Mouse (Mus musculus) forebrain, postnatal 0 days (tissue): ENCODE measurements around the gene Ppp3ca. TPM values are rescaled to one million over a fixed set of nuclear protein-coding genes. Genes with fewer than 3 reads are reported as not detected.

Source experiments
- ATAC-seq: fragments of 200-750 bp; cut with Nextera tagmentation; 2 replicates; pipeline ENCODE4 v1.8.0; 2017; ENCODE audit warnings: mild to moderate bottlenecking, moderate library complexity
- DNase-seq: peaks from one replicate; pipeline ENCODE4 v3.0.0-alpha.2; 2015
- H3K27ac ChIP-seq: fragments of 300-500 bp; sonication (generic); 2 replicates; pipeline ENCODE4 v1.5.1; 2014; ENCODE audit warnings: low read depth, mild to moderate bottlenecking, antibody characterized with exemption, low read length, moderate library complexity, mixed read lengths
- H3K27me3 ChIP-seq: fragments of 300-500 bp; sonication (generic); 2 replicates; pipeline ENCODE4 v1.6.1; 2014; ENCODE audit warnings: mild to moderate bottlenecking, low read length, mixed read lengths; ENCODE audit not compliant: insufficient read depth
- H3K36me3 ChIP-seq: fragments of 300-500 bp; sonication (generic); 2 replicates; pipeline ENCODE4 v1.6.1; 2014; ENCODE audit warnings: mild to moderate bottlenecking, moderate library complexity; ENCODE audit not compliant: insufficient read depth
- H3K4me1 ChIP-seq: fragments of 300-500 bp; sonication (generic); 2 replicates; pipeline ENCODE4 v1.6.1; 2014; ENCODE audit warnings: antibody characterized with exemption; ENCODE audit not compliant: insufficient read depth
- H3K4me2 ChIP-seq: fragments of 300-500 bp; sonication (generic); 2 replicates; pipeline ENCODE4 v1.6.1; 2014; ENCODE audit warnings: low read depth, mild to moderate bottlenecking, moderate library complexity
- H3K4me3 ChIP-seq: fragments of 300-500 bp; sonication (generic); 2 replicates; pipeline ENCODE4 v1.5.1; 2014; ENCODE audit warnings: low read depth, low read length, mixed read lengths
- H3K9ac ChIP-seq: fragments of 300-500 bp; sonication (generic); 2 replicates; pipeline ENCODE4 v1.6.1; 2014; ENCODE audit warnings: mild to moderate bottlenecking
- H3K9me3 ChIP-seq: fragments of 300-500 bp; sonication (generic); 2 replicates; pipeline ENCODE4 v1.6.1; 2016; ENCODE audit warnings: low read length
- CTCF ChIP-seq: sonication (generic); IDR thresholded peaks from 2 replicates; pipeline ENCODE4 v1.5.1; 2016; ENCODE audit warnings: antibody characterized with exemption, control low read depth, low read depth
- WGBS: fragments of 180-500 bp; shearing (Covaris S2); extraction: QIAGEN DNeasy Blood & Tissue Kit; methylation state at CpG from one replicate; pipeline ENCODE4 v1.1.7; 2014; 5-methylcytosine and 5-hydroxymethylcytosine counted together
- polyA plus RNA-seq: library from polyadenylated mRNA; unstranded; fragments of >200 nt; fragmentation: Nextera tagmentation; extraction: Ambion mirVana; gene quantifications from 2 replicates; pipeline ENCODE4 v1.2.1, GENCODE M21; 2015
- total RNA-seq: library from RNA; depleted of rRNA; stranded (reverse); fragments of >200 nt; gene quantifications from 2 replicates; pipeline ENCODE4 v1.2.3, GENCODE M21; 2014

The Ppp3ca gene
- total and polyA plus RNA-seq, 2 experiments from 2014 or later, result 223 to 231 TPM

GRCm38 (mm10) chr3:136749951-136750350 lies 80.0 kb downstream of the Ppp3ca start:
- TF ChIP-seq CTCF, result no peak
- Histone ChIP-seq H3K4me1 (peaks cover 9% of the 10 kb centered on the region; the same call in 1 of the 2 replicates), H3K4me3 (no peak overlapping the region), H3K9ac (no peak overlapping the region), H3K27me3 (no peaks in the 10 kb centered on the region), H3K27ac (no peak overlapping the region), H3K4me2 (no peak overlapping the region), H3K36me3 (no peaks in the 10 kb centered on the region), H3K9me3 (no peaks in the 10 kb centered on the region)
- ATAC-seq (no peak), DNase-seq (no peak)
- 32% methylated on average over 2 of the region's 2 CpGs for WGBS

GRCm38 (mm10) chr3:136752126-136752716 lies 82.3 kb downstream of the Ppp3ca start:
- no peak for TF ChIP-seq CTCF
- no peak for ATAC-seq
- WGBS, result 14% methylated on average over 5 of the region's 5 CpGs
- H3K9ac ChIP-seq, result no peak overlapping the region
- no peaks in the 10 kb centered on the region for H3K9me3 ChIP-seq
- peaks cover 9% of the 10 kb centered on the region; the same call in 1 of the 2 replicates for H3K4me1 ChIP-seq
- no peaks in the 10 kb centered on the region for H3K27me3 ChIP-seq
- DNase-seq, result no peak
- no peak overlapping the region for H3K4me3 ChIP-seq
- H3K4me2 ChIP-seq, result no peak overlapping the region
- no peaks in the 10 kb centered on the region for H3K36me3 ChIP-seq
- no peak overlapping the region for H3K27ac ChIP-seq

- no peak for ATAC-seq
- Histone ChIP-seq H3K4me1 (no peaks in the 10 kb centered on the region), H3K36me3 (no peaks in the 10 kb centered on the region), H3K9me3 (no peaks in the 10 kb centered on the region), H3K9ac (no peak overlapping the region), H3K27me3 (no peaks in the 10 kb centered on the region), H3K4me3 (no peak overlapping the region), H3K27ac (no peak overlapping the region), H3K4me2 (no peak overlapping the region)
- TF ChIP-seq CTCF, result no peak
- 93% methylated on average over 6 of the region's 6 CpGs for WGBS
- no peak for DNase-seq
These were observed 86.2 kb downstream of the Ppp3ca start for GRCm38 (mm10) chr3:136756137-136756536.

GRCm38 (mm10) chr3:136759446-136759845 lies 89.5 kb downstream of the Ppp3ca start:
- Histone ChIP-seq H3K4me3 (no peak overlapping the region), H3K4me2 (no peak overlapping the region), H3K4me1 (no peaks in the 10 kb centered on the region), H3K27ac (no peak overlapping the region), H3K9me3 (no peaks in the 10 kb centered on the region), H3K9ac (no peak overlapping the region), H3K27me3 (no peaks in the 10 kb centered on the region), H3K36me3 (no peaks in the 10 kb centered on the region)
- no peak for TF ChIP-seq CTCF
- DNase-seq, result no peak
- ATAC-seq, result no peak
- WGBS, result 98% methylated on average over 12 of the region's 12 CpGs

- no peak overlapping the region for H3K4me3 ChIP-seq
- WGBS, result 84% methylated on average over 7 of the region's 7 CpGs
- no peak for TF ChIP-seq CTCF
- no peak overlapping the region for H3K27ac ChIP-seq
- H3K27me3 ChIP-seq, result no peaks in the 10 kb centered on the region
- no peaks in the 10 kb centered on the region for H3K9me3 ChIP-seq
- ATAC-seq (no peak), DNase-seq (no peak)
- no peak overlapping the region for H3K4me2 ChIP-seq
- H3K9ac ChIP-seq, result no peak overlapping the region
- 0 out of 2 replicates have a peak, but pooled peaks cover 5% of the 10 kb centered on the region for H3K4me1 ChIP-seq
- no peaks in the 10 kb centered on the region for H3K36me3 ChIP-seq
These were observed 91.5 kb downstream of the Ppp3ca start for GRCm38 (mm10) chr3:136761292-136761978.

- no peak overlapping the region for H3K4me3 ChIP-seq
- WGBS, result 67% methylated on average over 1 of the region's 1 CpGs
- no peaks in the 10 kb centered on the region for H3K9me3 ChIP-seq
- H3K36me3 ChIP-seq, result no peaks in the 10 kb centered on the region
- 0 out of 2 replicates have a peak, but pooled peaks cover 5% of the 10 kb centered on the region for H3K4me1 ChIP-seq
- no peak overlapping the region for H3K9ac ChIP-seq
- no peak for TF ChIP-seq CTCF
- H3K4me2 ChIP-seq, result no peak overlapping the region
- DNase-seq (no peak), ATAC-seq (no peak)
- H3K27me3 ChIP-seq, result no peaks in the 10 kb centered on the region
- H3K27ac ChIP-seq, result no peak overlapping the region
These were observed 92.0 kb downstream of the Ppp3ca start for GRCm38 (mm10) chr3:136761979-136762341.

- 0 out of 2 replicates have a peak, but pooled peaks cover 5% of the 10 kb centered on the region for H3K4me1 ChIP-seq
- ATAC-seq (no peak), DNase-seq (no peak)
- no peak overlapping the region for H3K9ac ChIP-seq
- 66% methylated on average over 5 of the region's 5 CpGs for WGBS
- no peak overlapping the region for H3K4me3 ChIP-seq
- no peak overlapping the region for H3K27ac ChIP-seq
- no peaks in the 10 kb centered on the region for H3K27me3 ChIP-seq
- no peaks in the 10 kb centered on the region for H3K36me3 ChIP-seq
- H3K4me2 ChIP-seq, result no peak overlapping the region
- no peaks in the 10 kb centered on the region for H3K9me3 ChIP-seq
- TF ChIP-seq CTCF, result no peak
These were observed 93.9 kb downstream of the Ppp3ca start for GRCm38 (mm10) chr3:136763717-136764270.
